Mouse (Mus musculus) telencephalon, adult 2 months (tissue): ENCODE measurements around the gene Dupd1.
"Not testable (repeated sequence)": the region's sequence is repeated elsewhere in the genome, so short reads cannot be mapped to it uniquely, and the experiment has no call there.

Experiments
- DNase-seq: peaks from one replicate; pipeline ENCODE4 v3.0.0-alpha.2; 2011; ENCODE audit warnings: low read depth, low spot score

The Dupd1 gene

GRCm38 (mm10) chr14:21676223-21676622, 38.2 kb downstream of the Dupd1 start:
- no peak for DNase-seq

GRCm38 (mm10) chr14:21674471-21674870, 39.9 kb downstream of the Dupd1 start:
- no peak for DNase-seq

DNA sequence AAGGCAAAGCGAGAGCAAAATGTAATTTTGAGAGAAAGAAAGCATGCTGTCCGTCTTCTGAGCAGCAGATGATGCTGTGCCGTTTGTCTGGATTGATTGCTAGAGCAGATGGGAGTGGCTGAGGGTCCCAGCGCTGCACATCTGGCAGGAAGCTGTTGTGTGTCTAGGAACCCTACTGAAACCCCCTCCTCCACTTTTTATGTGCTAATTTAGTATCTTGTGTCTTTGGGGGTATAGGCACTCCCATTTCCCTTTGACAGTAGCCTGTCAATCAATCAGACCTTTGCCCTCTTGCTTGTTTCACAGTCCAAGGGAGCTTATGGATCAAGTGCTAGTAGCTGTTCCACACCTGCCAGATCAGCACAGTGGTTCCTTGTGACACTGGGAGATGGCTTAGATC, 41.3 kb downstream of the Dupd1 start:
- DNase-seq = no peak

DNA sequence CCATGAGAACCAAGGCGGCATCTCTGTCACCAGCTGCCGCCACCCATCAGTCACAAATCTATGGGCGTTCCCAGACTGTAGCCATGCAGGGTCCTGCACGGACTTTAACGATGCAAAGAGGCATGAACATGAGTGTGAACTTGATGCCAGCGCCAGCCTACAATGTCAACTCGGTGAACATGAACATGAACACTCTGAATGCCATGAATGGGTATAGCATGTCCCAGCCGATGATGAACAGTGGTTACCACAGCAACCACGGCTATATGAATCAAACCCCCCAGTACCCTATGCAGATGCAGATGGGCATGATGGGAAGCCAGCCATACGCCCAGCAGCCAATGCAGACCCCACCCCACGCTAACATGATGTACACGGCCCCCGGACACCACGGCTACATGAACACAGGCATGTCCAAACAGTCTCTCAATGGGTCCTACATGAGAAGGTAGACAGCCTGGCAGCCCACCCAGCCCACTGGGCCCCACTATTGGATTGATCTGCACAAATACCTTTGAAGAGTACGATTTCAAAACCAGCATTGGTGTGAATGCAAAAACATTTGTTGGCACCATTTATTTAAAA, 43.9 kb downstream of the Dupd1 start:
- not testable (repeated sequence) for DNase-seq

- DNase-seq = no peak
Observed at GRCm38 (mm10) chr14:21669633-21670421, 44.5 kb downstream of the Dupd1 start.

- no peak for DNase-seq
Observed at GRCm38 (mm10) chr14:21669218-21669617, 45.2 kb downstream of the Dupd1 start.

DNA sequence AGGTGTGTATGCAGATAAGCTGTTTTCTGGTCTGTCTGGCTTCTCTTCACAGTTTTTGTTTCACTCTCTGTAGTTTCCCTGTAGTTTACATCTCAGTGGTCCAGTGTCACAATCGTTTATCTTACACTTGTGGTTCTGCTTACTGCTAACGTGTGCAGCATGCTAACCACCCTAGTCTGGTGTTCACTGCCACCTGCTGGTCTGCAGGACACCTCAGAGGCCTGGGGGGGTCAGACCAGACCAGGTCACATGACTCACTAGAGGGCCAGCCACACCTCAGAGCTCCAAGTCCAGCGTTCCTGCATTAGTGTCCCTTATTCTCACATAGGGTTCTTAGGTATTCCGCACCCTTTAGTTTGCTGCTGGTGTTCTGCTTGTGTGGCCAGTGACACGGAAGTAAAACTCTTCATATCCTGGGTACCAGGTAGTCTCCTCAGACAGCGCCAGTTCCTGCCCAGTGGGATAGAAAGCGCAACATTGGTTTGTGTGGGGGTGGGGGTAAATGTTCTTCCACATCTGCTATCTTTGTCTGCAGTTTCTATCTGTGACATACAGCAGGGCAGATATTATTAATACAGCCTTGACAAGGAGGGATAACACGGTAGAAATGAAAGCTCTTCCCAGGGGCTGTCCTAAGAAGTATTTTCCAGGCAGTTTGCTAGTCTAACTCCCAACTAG, 51.8 kb downstream of the Dupd1 start:
- DNase-seq = no peak

GRCm38 (mm10) chr14:21659652-21660051, 54.7 kb downstream of the Dupd1 start:
- DNase-seq = no peak

- no peak for DNase-seq
Observed at GRCm38 (mm10) chr14:21659155-21659554, 55.2 kb downstream of the Dupd1 start.

GRCm38 (mm10) chr14:21653813-21654212, 60.6 kb downstream of the Dupd1 start:
- no peak for DNase-seq

DNA sequence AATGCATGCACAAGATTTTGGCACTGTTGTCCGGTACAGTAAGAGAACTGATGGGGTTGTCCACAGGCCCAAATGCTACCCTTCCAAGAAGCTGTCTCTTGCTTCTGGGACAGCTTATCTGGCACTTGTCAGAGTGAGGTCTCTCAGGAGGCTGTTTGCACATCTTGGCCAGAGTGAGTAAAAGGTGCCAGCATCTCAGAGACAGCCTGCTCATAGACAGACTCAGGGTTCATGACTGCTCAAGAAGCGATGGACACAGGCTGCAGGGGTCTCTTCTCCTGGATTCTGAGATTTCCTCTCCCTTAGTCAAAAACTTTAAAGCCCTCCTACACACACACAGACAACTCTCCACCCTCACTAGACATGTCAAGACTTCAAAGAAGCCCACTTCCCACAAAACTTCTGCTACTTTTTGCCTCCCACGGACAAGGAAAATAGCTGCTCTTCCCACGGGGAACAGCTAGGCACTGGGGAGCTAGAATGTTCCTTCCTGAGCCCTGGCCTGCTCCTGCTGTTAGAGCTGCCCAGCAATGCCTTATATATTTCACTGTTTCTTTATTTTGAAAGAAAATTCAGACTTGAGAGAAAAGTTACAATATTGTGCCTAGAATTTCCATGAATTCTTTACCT, 73.5 kb downstream of the Dupd1 start:
- peak; percentile 84 for DNase-seq

GRCm38 (mm10) chr14:21636548-21636947, 77.8 kb downstream of the Dupd1 start:
- DNase-seq = peak; percentile 60

DNA sequence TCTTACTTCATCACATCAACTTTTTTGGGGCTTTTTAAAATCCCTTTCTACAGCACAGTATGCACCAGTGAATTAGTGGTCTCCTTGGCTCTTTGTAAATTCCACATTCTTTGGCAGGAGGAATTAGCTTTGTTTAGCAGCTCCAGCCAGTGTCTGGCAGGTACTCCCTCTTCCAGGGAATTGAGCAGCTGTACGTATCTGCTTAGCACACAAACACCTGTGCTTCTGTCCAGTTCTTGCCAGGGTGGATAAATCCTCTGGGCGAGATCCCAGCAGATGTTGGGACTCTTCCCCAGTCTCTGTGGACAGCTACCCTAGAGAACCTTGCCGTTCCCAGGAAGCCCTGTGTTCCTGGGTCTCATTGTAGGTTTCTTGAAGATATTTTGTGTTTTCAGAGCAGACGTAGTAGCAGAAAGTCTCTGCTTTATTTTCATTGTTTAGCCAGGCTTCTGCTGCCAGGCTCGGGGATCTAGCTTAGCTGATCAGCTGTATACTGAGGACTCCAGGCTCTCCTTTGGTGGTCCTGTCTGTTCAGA, 82.6 kb downstream of the Dupd1 start:
- no peak for DNase-seq
